Mouse (Mus musculus) lung, postnatal 0 days (tissue): ENCODE data around the gene Gsta2.

Source experiments
- CTCF ChIP-seq: IDR thresholded peaks from 2 replicates; pipeline ENCODE4 v1.5.1; 2016; ENCODE audit warnings: antibody characterized with exemption, mild to moderate bottlenecking
- EP300 ChIP-seq: IDR thresholded peaks from 2 replicates; pipeline ENCODE4 v1.6.1; 2016; ENCODE audit warnings: antibody characterized with exemption, mild to moderate bottlenecking, control low read depth

- TF ChIP-seq CTCF (no peak), EP300 (no peak)
Measured at GRCm38 (mm10) chr9:78396517-78396916, 40.9 kb upstream of the Gsta2 start.
